Mouse (Mus musculus): ENCODE measurements around the gene Slc25a35. TPM values are rescaled to one million over a fixed set of nuclear protein-coding genes. Genes with fewer than 3 reads are reported as not detected.
"Not testable (repeated sequence)": the region's sequence is repeated elsewhere in the genome, so short reads cannot be mapped to it uniquely, and the experiment has no call there.

Gene Slc25a35
- 1.6 and 2.9 TPM in 2 replicates for polyA plus RNA-seq (2011; ENCODE audit: insufficient read depth, insufficient read length, low replicate concordance, missing spikeins)

DNA sequence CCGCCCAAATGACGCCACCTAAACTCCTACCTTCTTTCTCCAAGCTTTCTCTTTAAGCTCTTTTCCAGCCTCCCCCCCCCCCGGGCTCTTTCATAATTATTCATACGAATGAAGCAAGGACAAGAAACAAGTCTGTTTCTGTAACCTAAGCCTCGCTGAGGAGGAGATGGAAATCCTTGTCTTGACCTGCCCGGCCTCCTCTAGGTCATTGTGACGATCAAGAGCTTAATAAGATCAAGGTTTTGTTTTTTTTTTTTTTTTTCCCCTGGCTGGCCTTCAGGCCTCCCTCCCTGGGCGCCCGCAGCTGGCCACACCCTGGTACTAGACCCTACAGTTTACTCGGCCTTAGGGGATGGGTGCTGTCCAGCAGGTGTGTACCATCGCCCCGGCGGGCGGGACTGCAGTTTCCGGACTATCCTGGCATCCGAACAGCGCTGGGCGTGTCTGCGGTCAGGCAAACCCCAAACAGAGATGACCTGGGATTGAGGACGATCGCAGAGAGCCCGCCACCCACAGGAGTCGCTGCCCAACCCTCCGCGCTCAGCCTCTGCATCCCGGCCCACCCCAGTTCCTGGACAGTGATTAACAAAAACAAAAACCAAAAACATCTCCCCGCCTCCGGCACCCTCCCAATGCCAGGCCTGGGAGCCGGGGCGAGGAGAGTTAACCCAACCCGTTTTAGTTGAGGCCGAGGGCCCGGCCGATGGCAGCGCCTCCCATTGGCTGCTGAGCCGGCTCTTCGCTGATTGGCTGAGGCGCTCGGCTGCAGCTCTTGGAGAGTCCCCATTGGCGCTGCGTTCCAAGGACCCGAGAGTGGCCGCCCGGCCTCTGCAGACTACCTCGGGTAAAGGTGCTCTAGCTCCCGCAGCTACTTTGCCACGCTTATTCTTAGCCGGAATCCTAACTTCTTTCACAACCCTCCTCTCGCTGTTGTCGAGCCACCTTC is at the start of gene Slc25a35:
Gene Slc25a35, plus strand, starts transcription at position 795 of the 946 bp plus-strand sequence.
- Histone ChIP-seq H3K4me3 (replicated peaks; ENCODE audit: control insufficient read depth, low read depth, low read length) (peak within 1 kb of the TSS; percentile 86), H3K27ac (ENCODE audit: control insufficient read depth, insufficient read depth, low read depth, low read length, poor library complexity) (peak within 1 kb of the TSS; percentile 83), H3K4me1 (ENCODE audit: control insufficient read depth, insufficient read depth, low read length) (no peaks in the 10 kb centered on the region; the same call in 1 of the 2 replicates)
- TF ChIP-seq POLR2A (IDR thresholded peaks at IDR 0.05; ENCODE audit: borderline replicate concordance, control insufficient read depth, low read depth, low read length) (peak; percentile 27; the same call in 1 of the 2 replicates), CTCF (IDR thresholded peaks at IDR 0.05; ENCODE audit: control insufficient read depth, insufficient read depth, low read length) (peak; percentile 10; the same call in 1 of the 2 replicates)
- 1% methylated on average over 50 of the region's 50 CpGs for WGBS

DNA sequence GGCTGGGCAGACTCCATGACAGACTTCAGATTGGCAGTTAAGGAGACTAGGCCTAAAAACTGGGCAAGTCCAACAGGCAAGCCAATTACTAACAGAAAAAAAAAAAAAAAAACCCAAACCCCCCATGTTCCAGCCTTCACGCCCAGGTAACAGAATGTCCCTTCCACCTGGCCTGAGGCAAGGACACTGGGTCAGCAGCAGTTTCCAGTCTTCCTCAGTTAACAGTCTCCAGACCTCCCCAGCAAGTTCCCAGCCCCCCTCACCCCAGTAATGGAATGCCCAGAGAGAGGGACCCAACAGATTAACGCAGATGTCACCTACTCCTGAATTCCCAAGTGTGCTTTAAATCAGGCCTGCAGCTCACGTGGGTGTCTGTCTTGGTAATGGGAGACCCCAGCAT is 44.7 kb upstream of the Slc25a35 start:
- no peak for TF ChIP-seq CTCF (IDR thresholded peaks at IDR 0.05; ENCODE audit: control insufficient read depth, insufficient read depth, low read length)
- TF ChIP-seq POLR2A (IDR thresholded peaks at IDR 0.05; ENCODE audit: borderline replicate concordance, control insufficient read depth, low read depth, low read length) = no peak
- Histone ChIP-seq H3K4me3 (replicated peaks; ENCODE audit: control insufficient read depth, low read depth, low read length) (no peak overlapping the region), H3K27ac (ENCODE audit: control insufficient read depth, insufficient read depth, low read depth, low read length, poor library complexity) (no peak overlapping the region), H3K4me1 (ENCODE audit: control insufficient read depth, insufficient read depth, low read length) (no peaks in the 10 kb centered on the region)
- 84% methylated on average over 3 of the region's 3 CpGs for WGBS

DNA sequence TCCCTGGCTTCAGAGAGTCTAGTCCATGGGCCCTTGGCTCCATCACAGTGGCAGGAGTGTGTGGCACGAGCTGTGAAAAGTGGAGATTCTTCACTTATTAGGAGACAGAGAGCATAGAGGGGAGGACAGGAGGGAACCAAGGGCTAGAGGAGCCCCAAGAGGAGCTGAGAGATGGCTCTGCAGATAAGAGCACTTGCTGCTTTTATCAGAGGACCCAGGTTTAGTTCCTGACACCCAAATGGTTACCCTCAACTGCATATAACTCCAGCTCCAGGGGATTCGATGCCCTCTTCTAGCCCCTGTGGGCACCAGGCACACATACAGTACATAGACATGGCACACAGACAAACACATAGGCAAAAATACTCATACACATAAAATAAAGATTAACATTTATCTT is 43.2 kb upstream of the Slc25a35 start:
- no peaks in the 10 kb centered on the region for H3K4me1 ChIP-seq (ENCODE audit: control insufficient read depth, insufficient read depth, low read length)
- 49% methylated on average over 2 of the region's 2 CpGs for WGBS
- TF ChIP-seq POLR2A (IDR thresholded peaks at IDR 0.05; ENCODE audit: borderline replicate concordance, control insufficient read depth, low read depth, low read length) (no peak), CTCF (IDR thresholded peaks at IDR 0.05; ENCODE audit: control insufficient read depth, insufficient read depth, low read length) (no peak)

DNA sequence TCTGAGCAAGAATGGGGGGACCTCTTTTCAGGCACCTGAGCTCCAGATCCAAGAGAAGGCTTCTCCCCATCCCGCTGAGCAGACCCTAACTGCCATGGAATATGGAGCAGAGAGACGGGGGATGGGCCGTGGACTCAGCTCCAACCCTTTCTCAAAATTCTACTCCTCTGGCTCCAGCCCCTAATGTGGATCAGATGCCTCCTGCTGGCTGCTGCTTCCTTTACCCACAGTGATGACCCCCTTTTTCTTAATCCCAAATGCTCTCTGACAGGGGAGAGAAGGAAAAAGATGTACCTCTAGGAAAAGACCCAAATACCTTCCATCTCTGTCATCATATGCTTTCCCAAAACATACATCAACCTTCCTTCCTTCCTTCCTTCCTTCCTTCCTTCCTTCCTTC is 41.0 kb upstream of the Slc25a35 start, which contains the start of gene Odf4:
Gene Odf4, minus strand, starts transcription at position 101 of the 400 bp plus-strand sequence.
- 89% methylated on average over 3 of the region's 3 CpGs for WGBS
- TF ChIP-seq POLR2A (IDR thresholded peaks at IDR 0.05; ENCODE audit: borderline replicate concordance, control insufficient read depth, low read depth, low read length) (no peak), CTCF (IDR thresholded peaks at IDR 0.05; ENCODE audit: control insufficient read depth, insufficient read depth, low read length) (no peak)
- Histone ChIP-seq H3K4me3 (replicated peaks; ENCODE audit: control insufficient read depth, low read depth, low read length) (no peak within 1 kb of the TSS), H3K4me1 (ENCODE audit: control insufficient read depth, insufficient read depth, low read length) (no peaks in the 10 kb centered on the region), H3K27ac (ENCODE audit: control insufficient read depth, insufficient read depth, low read depth, low read length, poor library complexity) (no peak within 1 kb of the TSS)

More for the DNA sequence above, 43.2 kb upstream of the Slc25a35 start:
- Histone ChIP-seq H3K27ac (ENCODE audit: control insufficient read depth, insufficient read depth, low read depth, low read length, poor library complexity) (no peak overlapping the region), H3K4me3 (replicated peaks; ENCODE audit: control insufficient read depth, low read depth, low read length) (no peak overlapping the region)

DNA sequence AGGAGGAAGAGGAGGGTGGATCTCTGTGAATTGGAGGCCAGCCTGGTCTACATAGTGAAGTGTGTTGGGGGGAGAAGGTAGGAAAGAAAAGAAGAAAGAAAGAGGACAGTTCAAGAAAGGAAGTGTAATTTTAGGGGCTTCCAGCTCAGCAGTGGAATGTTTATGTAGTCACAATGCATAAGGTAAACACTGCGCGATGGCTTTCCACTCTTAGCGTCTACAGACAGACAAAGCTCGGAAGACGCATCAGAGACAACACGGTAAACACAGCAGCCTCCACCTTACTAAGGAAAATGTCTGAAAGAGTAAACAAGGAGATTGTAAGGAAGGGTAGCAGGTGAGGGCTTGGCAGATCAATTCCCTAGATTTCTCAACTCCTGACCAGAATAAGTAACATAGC is 38.0 kb upstream of the Slc25a35 start:
- TF ChIP-seq POLR2A (IDR thresholded peaks at IDR 0.05; ENCODE audit: borderline replicate concordance, control insufficient read depth, low read depth, low read length) (no peak), CTCF (IDR thresholded peaks at IDR 0.05; ENCODE audit: control insufficient read depth, insufficient read depth, low read length) (no peak)
- Histone ChIP-seq H3K27ac (ENCODE audit: control insufficient read depth, insufficient read depth, low read depth, low read length, poor library complexity) (no peak overlapping the region), H3K4me1 (ENCODE audit: control insufficient read depth, insufficient read depth, low read length) (no peaks in the 10 kb centered on the region), H3K4me3 (replicated peaks; ENCODE audit: control insufficient read depth, low read depth, low read length) (no peak overlapping the region)
- WGBS = 77% methylated on average over 6 of the region's 6 CpGs

DNA sequence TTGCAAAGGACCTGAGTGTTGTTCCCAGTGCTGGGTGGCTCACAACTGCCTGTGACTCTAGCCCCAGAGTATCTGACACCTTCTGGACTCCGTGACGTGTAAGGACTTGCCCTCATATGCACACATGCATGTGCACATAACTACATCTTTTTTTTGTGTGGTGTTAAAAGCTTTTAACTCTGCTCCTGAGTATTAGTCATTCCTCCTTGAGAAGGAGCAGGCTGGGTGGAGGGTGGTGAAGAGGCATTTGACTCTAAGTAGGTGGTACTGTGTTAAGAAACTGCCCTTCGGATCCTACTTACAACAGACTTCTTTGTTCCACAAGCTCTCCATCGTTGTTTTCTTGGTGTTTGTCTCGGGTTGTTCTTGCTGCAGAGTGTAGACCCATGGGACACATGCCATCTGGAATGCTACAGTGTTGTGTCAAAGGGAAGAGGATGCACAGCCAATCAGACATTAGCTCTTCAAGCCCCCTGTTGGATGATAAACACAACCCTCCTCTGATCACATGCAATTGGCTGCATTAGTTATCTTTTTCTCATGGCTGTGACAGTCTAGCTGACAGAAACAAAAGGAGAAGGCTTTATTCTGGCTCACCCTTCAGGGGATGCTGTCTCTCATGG is 33.9 kb upstream of the Slc25a35 start:
- TF ChIP-seq CTCF (IDR thresholded peaks at IDR 0.05; ENCODE audit: control insufficient read depth, insufficient read depth, low read length) (no peak), POLR2A (IDR thresholded peaks at IDR 0.05; ENCODE audit: borderline replicate concordance, control insufficient read depth, low read depth, low read length) (no peak)
- Histone ChIP-seq H3K4me1 (ENCODE audit: control insufficient read depth, insufficient read depth, low read length) (no peaks in the 10 kb centered on the region), H3K27ac (ENCODE audit: control insufficient read depth, insufficient read depth, low read depth, low read length, poor library complexity) (no peak overlapping the region), H3K4me3 (replicated peaks; ENCODE audit: control insufficient read depth, low read depth, low read length) (no peak overlapping the region)
- WGBS = 78% methylated on average over 5 of the region's 5 CpGs

DNA sequence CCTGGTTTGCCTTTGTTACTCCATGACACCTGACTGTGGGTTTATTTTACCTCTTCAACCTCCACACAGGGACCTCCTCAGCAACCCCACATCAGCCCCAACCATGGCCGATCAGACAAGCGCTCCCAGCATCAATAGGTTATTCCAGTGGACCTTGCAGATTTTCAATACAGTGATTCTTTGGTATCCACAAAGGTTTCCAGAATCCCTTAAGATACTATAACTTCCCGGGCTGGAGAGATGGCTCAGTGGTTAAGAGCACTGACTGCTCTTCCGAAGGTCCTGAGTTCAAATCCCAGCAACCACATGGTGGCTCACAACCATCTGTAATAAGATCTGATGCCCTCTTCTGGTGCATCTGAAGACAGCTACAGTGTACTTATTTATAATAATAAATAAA is 31.0 kb upstream of the Slc25a35 start:
- 83% methylated on average over 4 of the region's 4 CpGs for WGBS
- H3K27ac ChIP-seq (ENCODE audit: control insufficient read depth, insufficient read depth, low read depth, low read length, poor library complexity); H3K4me3 ChIP-seq (replicated peaks; ENCODE audit: control insufficient read depth, low read depth, low read length); H3K4me1 ChIP-seq (ENCODE audit: control insufficient read depth, insufficient read depth, low read length): not testable (repeated sequence)

Data from bone marrow, adult 2 months (tissue).